Mouse (Mus musculus) heart, embryonic 12.5 days (tissue): ENCODE measurements around the gene Oat. TPM values are rescaled to one million over a fixed set of nuclear protein-coding genes. Genes with fewer than 3 reads are reported as not detected.

Experiments
- ATAC-seq: fragments of 200-750 bp; cut with Nextera tagmentation; 2 replicates; pipeline ENCODE4 v1.8.0; 2017; ENCODE audit warnings: moderate TSS enrichment, moderate library complexity; ENCODE audit not compliant: insufficient number of reproducible peaks, low FRiP score
- H3K27ac ChIP-seq: fragments of 300-500 bp; sonication (generic); 2 replicates; pipeline ENCODE4 v1.5.1; 2016; ENCODE audit warnings: mild to moderate bottlenecking, moderate library complexity; ENCODE audit not compliant: poor library complexity, severe bottlenecking
- H3K27me3 ChIP-seq: fragments of 300-500 bp; sonication (generic); replicated peaks from 2 replicates; pipeline ENCODE4 v1.6.1; 2016; ENCODE audit warnings: mild to moderate bottlenecking, moderate library complexity
- H3K36me3 ChIP-seq: fragments of 300-500 bp; sonication (generic); 2 replicates; pipeline ENCODE4 v1.6.1; 2016; ENCODE audit warnings: mild to moderate bottlenecking, moderate library complexity
- H3K4me1 ChIP-seq: fragments of 300-500 bp; sonication (generic); replicated peaks from 2 replicates; pipeline ENCODE4 v1.6.1; 2016; ENCODE audit warnings: mild to moderate bottlenecking
- H3K4me2 ChIP-seq: fragments of 300-500 bp; sonication (generic); 2 replicates; pipeline ENCODE4 v1.6.1; 2016; ENCODE audit warnings: mild to moderate bottlenecking, moderate library complexity
- H3K4me3 ChIP-seq: fragments of 300-500 bp; sonication (generic); 2 replicates; pipeline ENCODE4 v1.5.1; 2016; ENCODE audit warnings: mild to moderate bottlenecking
- H3K9ac ChIP-seq: fragments of 300-500 bp; sonication (generic); 2 replicates; pipeline ENCODE4 v1.6.1; 2016; ENCODE audit warnings: mild to moderate bottlenecking, moderate library complexity
- H3K9me3 ChIP-seq: fragments of 300-500 bp; sonication (generic); replicated peaks from 2 replicates; pipeline ENCODE4 v1.6.1; 2016; ENCODE audit warnings: mild to moderate bottlenecking, moderate library complexity
- WGBS: fragments of 180-500 bp; shearing (Covaris S2); methylation state at CpG from one replicate; pipeline ENCODE4 v1.1.7; 2016; 5-methylcytosine and 5-hydroxymethylcytosine counted together
- polyA plus RNA-seq: library from polyadenylated mRNA; unstranded; fragments of >200 nt; fragmentation: Nextera tagmentation; extraction: Ambion mirVana; gene quantifications from 2 replicates; pipeline ENCODE4 v1.2.1, GENCODE M21; 2016

Oat gene
- 161 and 163 TPM in 2 replicates for polyA plus RNA-seq

- Histone ChIP-seq H3K9me3 (no peaks in the 10 kb centered on the region), H3K27ac (peak within 1 kb of the TSS; percentile 95), H3K4me2 (peak within 1 kb of the TSS; percentile 74), H3K4me1 (peaks cover 29% of the 10 kb centered on the region), H3K4me3 (peak within 1 kb of the TSS; percentile 78), H3K27me3 (no peaks in the 10 kb centered on the region), H3K36me3 (no peaks in the 10 kb centered on the region), H3K9ac (peak within 1 kb of the TSS; percentile 85)
- under 1% methylated on average over 49 of the region's 49 CpGs for WGBS
- peak; percentile 98 for ATAC-seq
Measured at GRCm38 (mm10) chr7:132576116-132576650, at the start of gene Oat. TSS of gene Oat (minus strand) at chr7:132576398.

- H3K9me3 ChIP-seq = no peaks in the 10 kb centered on the region
- ATAC-seq = no peak
- H3K4me2 ChIP-seq = no peak overlapping the region
- 0 out of 2 replicates have a peak overlapping the region, but pooled peaks have one; percentile 4 for H3K9ac ChIP-seq
- no peak overlapping the region for H3K27ac ChIP-seq
- no peaks in the 10 kb centered on the region for H3K27me3 ChIP-seq
- H3K4me1 ChIP-seq = peaks cover 16% of the 10 kb centered on the region
- no peaks in the 10 kb centered on the region for H3K36me3 ChIP-seq
- 73% methylated on average over 10 of the region's 10 CpGs for WGBS
- H3K4me3 ChIP-seq = no peak overlapping the region
Measured at GRCm38 (mm10) chr7:132624161-132624560, 48.0 kb upstream of the Oat start.

GRCm38 (mm10) chr7:132619975-132620918, 44.0 kb upstream of the Oat start:
- no peaks in the 10 kb centered on the region for H3K9me3 ChIP-seq
- H3K4me1 ChIP-seq = peaks cover 10% of the 10 kb centered on the region
- ATAC-seq = no peak
- H3K4me2 ChIP-seq = no peak overlapping the region
- H3K27ac ChIP-seq = no peak overlapping the region
- H3K9ac ChIP-seq = no peak overlapping the region
- no peak overlapping the region for H3K4me3 ChIP-seq
- no peaks in the 10 kb centered on the region for H3K27me3 ChIP-seq
- WGBS = 86% methylated on average over 15 of the region's 15 CpGs
- H3K36me3 ChIP-seq = no peaks in the 10 kb centered on the region

- H3K9me3 ChIP-seq = no peaks in the 10 kb centered on the region
- no peak overlapping the region for H3K9ac ChIP-seq
- H3K4me2 ChIP-seq = no peak overlapping the region
- no peaks in the 10 kb centered on the region for H3K36me3 ChIP-seq
- H3K4me3 ChIP-seq = no peak overlapping the region
- H3K27ac ChIP-seq = no peak overlapping the region
- WGBS = 87% methylated on average over 8 of the region's 8 CpGs
- no peaks in the 10 kb centered on the region for H3K27me3 ChIP-seq
- H3K4me1 ChIP-seq = peaks cover 16% of the 10 kb centered on the region
- ATAC-seq = no peak
Measured at GRCm38 (mm10) chr7:132619549-132619948, 43.4 kb upstream of the Oat start.

GRCm38 (mm10) chr7:132617021-132617564, 40.9 kb upstream of the Oat start:
- H3K4me2 ChIP-seq = no peak overlapping the region
- no peak for ATAC-seq
- WGBS = 71% methylated on average over 5 of the region's 5 CpGs
- H3K36me3 ChIP-seq = no peaks in the 10 kb centered on the region
- no peak overlapping the region for H3K4me3 ChIP-seq
- no peaks in the 10 kb centered on the region for H3K27me3 ChIP-seq
- peaks cover 8% of the 10 kb centered on the region for H3K4me1 ChIP-seq
- H3K9ac ChIP-seq = no peak overlapping the region
- no peaks in the 10 kb centered on the region for H3K9me3 ChIP-seq
- no peak overlapping the region for H3K27ac ChIP-seq

GRCm38 (mm10) chr7:132616391-132616790, 40.2 kb upstream of the Oat start:
- Histone ChIP-seq H3K4me2 (no peak overlapping the region), H3K4me3 (no peak overlapping the region), H3K36me3 (no peaks in the 10 kb centered on the region), H3K27ac (no peak overlapping the region), H3K27me3 (no peaks in the 10 kb centered on the region), H3K4me1 (peaks cover 8% of the 10 kb centered on the region), H3K9me3 (no peaks in the 10 kb centered on the region), H3K9ac (no peak overlapping the region)
- 54% methylated on average over 6 of the region's 6 CpGs for WGBS
- no peak for ATAC-seq

- 30% methylated on average over 3 of the region's 3 CpGs for WGBS
- no peak overlapping the region for H3K27ac ChIP-seq
- H3K9ac ChIP-seq = no peak overlapping the region
Measured at GRCm38 (mm10) chr7:132615346-132615745, 39.1 kb upstream of the Oat start.

GRCm38 (mm10) chr7:132611530-132611929, 35.3 kb upstream of the Oat start:
- Histone ChIP-seq H3K9ac (no peak overlapping the region), H3K4me3 (no peak overlapping the region), H3K4me1 (peaks cover 11% of the 10 kb centered on the region), H3K9me3 (no peaks in the 10 kb centered on the region), H3K4me2 (no peak overlapping the region), H3K36me3 (no peaks in the 10 kb centered on the region), H3K27me3 (peaks cover 2% of the 10 kb centered on the region; the same call in 1 of the 2 replicates), H3K27ac (no peak overlapping the region)
- ATAC-seq = no peak
- WGBS = 93% methylated on average over 8 of the region's 8 CpGs

More at GRCm38 (mm10) chr7:132615346-132615745, 39.1 kb upstream of the Oat start:
- H3K4me3 ChIP-seq = no peak overlapping the region
- no peak overlapping the region for H3K4me2 ChIP-seq
- H3K27me3 ChIP-seq = no peaks in the 10 kb centered on the region
- H3K4me1 ChIP-seq = peaks cover 8% of the 10 kb centered on the region
- no peaks in the 10 kb centered on the region for H3K36me3 ChIP-seq
- no peaks in the 10 kb centered on the region for H3K9me3 ChIP-seq
- ATAC-seq = no peak

GRCm38 (mm10) chr7:132610468-132611318, 34.5 kb upstream of the Oat start, which contains the start of gene Lhpp:
TSS of gene Lhpp (plus strand) at chr7:132610638.
- peak within 1 kb of the TSS; percentile 75 for H3K4me2 ChIP-seq
- H3K27me3 ChIP-seq = peaks cover 10% of the 10 kb centered on the region; the same call in 1 of the 2 replicates
- H3K9me3 ChIP-seq = no peaks in the 10 kb centered on the region
- H3K4me3 ChIP-seq = peak within 1 kb of the TSS; percentile 61
- no peaks in the 10 kb centered on the region for H3K36me3 ChIP-seq
- H3K4me1 ChIP-seq = peaks cover 11% of the 10 kb centered on the region
- 8% methylated on average over 44 of the region's 44 CpGs for WGBS
- no peak within 1 kb of the TSS for H3K27ac ChIP-seq
- peak; percentile 84 for ATAC-seq
- H3K9ac ChIP-seq = peak within 1 kb of the TSS; percentile 64

GRCm38 (mm10) chr7:132608316-132609020, 32.3 kb upstream of the Oat start:
- no peaks in the 10 kb centered on the region for H3K9me3 ChIP-seq
- no peak overlapping the region for H3K4me2 ChIP-seq
- H3K27ac ChIP-seq = no peak overlapping the region
- ATAC-seq = no peak
- WGBS = 84% methylated on average over 4 of the region's 4 CpGs
- H3K27me3 ChIP-seq = peaks cover 16% of the 10 kb centered on the region; the same call in 1 of the 2 replicates
- no peak overlapping the region for H3K4me3 ChIP-seq
- no peaks in the 10 kb centered on the region for H3K36me3 ChIP-seq
- H3K9ac ChIP-seq = no peak overlapping the region
- H3K4me1 ChIP-seq = 0 out of 2 replicates have a peak, but pooled peaks cover 3% of the 10 kb centered on the region
